21 mouse cellular contexts compared by ENCODE assay signal in genomic region chr3:105680346-105680745, GRCm38 (mm10). TPM values are rescaled to one million over a fixed set of nuclear protein-coding genes. Genes with fewer than 3 reads are reported as not detected.
DNase-seq lines count a peak whose midpoint lies in the region; ATAC-seq lines count a peak whose summit lies in the region.
"Had no signal": no experiment of that assay in that cellular context is flagged by ENCODE, and none has a peak within 500 bp of the region (broad histone marks: within the 10 kb centered on the region; RNA-seq: fewer than 3 reads in every experiment).

No protein-coding gene starts in this region.

- intact Hi-C loops in heart, postnatal 36 days (cut with DNase I): no loop called here
- intact Hi-C loops in heart, postnatal 14 days (cut with DNase I): no loop called here

- no peak overlapping the region for H3K4me2 ChIP-seq in midbrain, embryonic 11.5 days
- H3K4me2 ChIP-seq in midbrain, embryonic 13.5 days (replicated peaks): no peak overlapping the region

- H3K4me1 ChIP-seq in heart, embryonic 10.5 days: no peaks in the 10 kb centered on the region
- no peaks in the 10 kb centered on the region for H3K4me1 ChIP-seq in midbrain, embryonic 11.5 days (ENCODE audit: control insufficient read depth, insufficient read depth, low read length)
- no peaks in the 10 kb centered on the region for H3K4me1 ChIP-seq in midbrain, embryonic 13.5 days (replicated peaks)

- no peak overlapping the region for H3K4me3 ChIP-seq in heart, embryonic 10.5 days
- no peak overlapping the region for H3K4me3 ChIP-seq in midbrain, embryonic 11.5 days (ENCODE audit: low read depth, low read length)
- H3K4me3 ChIP-seq in midbrain, embryonic 13.5 days (replicated peaks): no peak overlapping the region

- ATAC-seq in midbrain, embryonic 11.5 days (ENCODE audit: low FRiP score): no peak
- no peak for ATAC-seq in midbrain, embryonic 13.5 days
- ATAC-seq: activated CD4-positive, CD25-positive, alpha-beta regulatory T cell, adult 4 months; CD4-positive, CD25-positive, alpha-beta regulatory T cell, adult 4 months; Patski had no signal

- peaks cover 63% of the 10 kb centered on the region for H3K36me3 ChIP-seq in heart, embryonic 10.5 days
- H3K36me3 ChIP-seq in midbrain, embryonic 11.5 days (ENCODE audit: control insufficient read depth, insufficient read depth, low read length): peaks cover 20% of the 10 kb centered on the region
- H3K36me3 ChIP-seq in midbrain, embryonic 13.5 days: peaks cover 60% of the 10 kb centered on the region

- no peak overlapping the region for H3K27ac ChIP-seq in heart, embryonic 10.5 days
- no peak overlapping the region for H3K27ac ChIP-seq in midbrain, embryonic 11.5 days (ENCODE audit: low read depth, low read length)
- H3K27ac ChIP-seq in midbrain, embryonic 13.5 days: no peak overlapping the region

- no peaks in the 10 kb centered on the region for H3K9me3 ChIP-seq in heart, embryonic 10.5 days
- no peaks in the 10 kb centered on the region for H3K9me3 ChIP-seq in midbrain, embryonic 11.5 days (ENCODE audit: control insufficient read depth, low read length)
- H3K9me3 ChIP-seq in midbrain, embryonic 13.5 days: no peaks in the 10 kb centered on the region
- H3K9me3 ChIP-seq: G1E had no signal

- 93% methylated on average over 7 of the region's 7 CpGs for WGBS in heart, embryonic 10.5 days
- WGBS in midbrain, embryonic 11.5 days: 95% methylated on average over 7 of the region's 7 CpGs
- WGBS in midbrain, embryonic 13.5 days: 94% methylated on average over 7 of the region's 7 CpGs

- H3K27me3 ChIP-seq in heart, embryonic 10.5 days (ENCODE audit: insufficient read depth, poor library complexity, severe bottlenecking): no peaks in the 10 kb centered on the region
- no peaks in the 10 kb centered on the region for H3K27me3 ChIP-seq in midbrain, embryonic 11.5 days (ENCODE audit: control insufficient read depth, insufficient read depth, low read length)
- H3K27me3 ChIP-seq in midbrain, embryonic 13.5 days: no peaks in the 10 kb centered on the region
- H3K27me3 ChIP-seq: CH12.LX, Patski had no signal

- peak; percentile 64 for DNase-seq in heart, adult 11 months
- DNase-seq in heart, postnatal 36 days: no peak
- DNase-seq in heart, embryonic 10.5 days (ENCODE audit: low spot score): peak; percentile 20
- no peak for DNase-seq in heart, postnatal 14 days
- DNase-seq in midbrain, embryonic 11.5 days (ENCODE audit: low spot score, missing footprints): peak; percentile 80
- DNase-seq: adrenal gland, adult 2 months; adrenal gland, adult 8-10 months; adrenal gland, postnatal 10 days; adrenal gland, postnatal 14 days; adrenal gland, postnatal 25 days; adrenal gland, postnatal 36 days; B cell, adult 2 months; cerebellum, adult 11 months; cerebellum, adult 11-12 months; cerebellum, adult 18-20 months had no signal

- H3K9ac ChIP-seq in midbrain, embryonic 11.5 days (ENCODE audit: low read length): no peak overlapping the region
- no peak overlapping the region for H3K9ac ChIP-seq in midbrain, embryonic 13.5 days (replicated peaks)

RNA-seq across cellular contexts. Expression of gene Ddx20, which starts 7.0 kb away (rescaled TPM):
- total RNA-seq in heart, postnatal 36 days (2021): 10 to 100 TPM; 10.6 to 11.8 TPM
- 30.5 and 37.2 TPM in 2 replicates for polyA plus RNA-seq in heart, embryonic 10.5 days (2016; fragmentation: Nextera tagmentation; extraction: Ambion mirVana)
- 10 to 100 TPM; 11.2 to 12.7 TPM for total RNA-seq in heart, postnatal 14 days (2021)
- 46.3 and 52.7 TPM in 2 replicates for polyA plus RNA-seq in midbrain, embryonic 11.5 days (2014; fragmentation: Nextera tagmentation; extraction: Ambion mirVana)
- 31.0 and 32.0 TPM in 2 replicates for polyA plus RNA-seq in midbrain, embryonic 13.5 days (2015; fragmentation: Nextera tagmentation; extraction: Ambion mirVana)

RNA-seq across cellular contexts. Expression of gene Inka2, which starts 24.1 kb away (rescaled TPM):
- 10 to 100 TPM; 15.3 to 18.8 TPM for total RNA-seq in heart, postnatal 36 days (2021)
- 1.5 and 2.4 TPM in 2 replicates for polyA plus RNA-seq in heart, embryonic 10.5 days (2016; fragmentation: Nextera tagmentation; extraction: Ambion mirVana)
- 10 to 100 TPM; 35.5 to 37.7 TPM for total RNA-seq in heart, postnatal 14 days (2021)
- 0.34 and 0.56 TPM in 2 replicates for polyA plus RNA-seq in midbrain, embryonic 11.5 days (2014; fragmentation: Nextera tagmentation; extraction: Ambion mirVana)
- polyA plus RNA-seq in midbrain, embryonic 13.5 days (2015; fragmentation: Nextera tagmentation; extraction: Ambion mirVana): 1.9 and 2.4 TPM in 2 replicates

Comparison
In these comparisons a context has a peak if more than half of its experiments do, and no peak if none do; other contexts are left out.
1. DNase-seq: peak in heart, adult 11 months (single experiment), heart, embryonic 10.5 days (single experiment) and midbrain, embryonic 11.5 days (single experiment); none in heart, postnatal 36 days (0 of 2) and heart, postnatal 14 days (0 of 2).